Mouse (Mus musculus) forebrain, embryonic 10.5 days (tissue): Measurements from ENCODE around the gene R3hcc1l. TPM values are rescaled to one million over a fixed set of nuclear protein-coding genes. Genes with fewer than 3 reads are reported as not detected.

Source experiments
- DNase-seq: peaks from one replicate; pipeline ENCODE4 v3.0.0-alpha.2; 2017; ENCODE audit warnings: low spot score; ENCODE audit errors: extremely low spot score
- H3K27ac ChIP-seq: fragments of 300-500 bp; sonication (generic); 2 replicates; pipeline ENCODE4 v1.5.1; 2016; ENCODE audit warnings: mild to moderate bottlenecking
- H3K27me3 ChIP-seq: fragments of 300-500 bp; sonication (generic); 2 replicates; pipeline ENCODE4 v1.6.1; 2016; ENCODE audit warnings: mild to moderate bottlenecking; ENCODE audit not compliant: poor library complexity, severe bottlenecking
- H3K36me3 ChIP-seq: fragments of 300-500 bp; sonication (generic); replicated peaks from 2 replicates; pipeline ENCODE4 v1.6.1; 2016; ENCODE audit warnings: mild to moderate bottlenecking, moderate library complexity
- H3K4me1 ChIP-seq: fragments of 300-500 bp; sonication (generic); 2 replicates; pipeline ENCODE4 v1.6.1; 2016
- H3K4me3 ChIP-seq: fragments of 300-500 bp; sonication (generic); 2 replicates; pipeline ENCODE4 v1.5.1; 2016; ENCODE audit warnings: mild to moderate bottlenecking, moderate library complexity
- H3K9me3 ChIP-seq: fragments of 300-500 bp; sonication (generic); 2 replicates; pipeline ENCODE4 v1.6.1; 2016; ENCODE audit warnings: mild to moderate bottlenecking, moderate library complexity
- whole genome bisulfite sequencing: fragments of 180-500 bp; shearing (Covaris S2); methylation state at CpG from one replicate; pipeline ENCODE4 v1.1.7; 2016; 5-methylcytosine and 5-hydroxymethylcytosine counted together
- polyA plus RNA-seq: library from polyadenylated mRNA; unstranded; fragments of >200 nt; fragmentation: Nextera tagmentation; extraction: Ambion mirVana; gene quantifications from 2 replicates; pipeline ENCODE4 v1.2.1, GENCODE M21; 2016

The R3hcc1l gene
- polyA plus RNA-seq, 1 experiment from 2014 or later: 20.0 TPM

DNA sequence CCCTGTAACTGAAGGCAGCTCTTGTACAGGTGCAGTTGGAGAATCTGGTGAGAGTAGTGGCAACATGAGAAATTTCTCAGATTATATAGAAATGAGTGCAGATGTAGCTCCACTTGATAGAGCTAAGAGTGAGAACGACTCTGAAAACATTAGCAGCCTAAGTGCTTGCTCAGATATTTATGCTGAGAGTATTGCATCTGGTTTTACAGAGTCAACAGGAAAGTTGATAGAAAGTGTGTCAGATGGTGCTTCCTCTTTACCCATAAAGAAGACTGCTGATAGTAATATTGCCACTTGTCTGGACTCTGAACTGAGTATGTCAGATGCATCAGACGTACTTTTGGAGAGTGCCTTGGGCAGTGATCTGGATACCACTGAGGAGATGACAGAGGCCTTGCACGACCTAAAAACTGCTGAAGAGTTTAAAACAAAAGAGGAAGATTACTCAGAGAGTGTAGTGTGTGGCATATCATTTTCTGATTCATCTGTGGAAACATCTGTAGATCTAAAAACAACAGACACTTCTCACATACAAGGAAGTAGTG lies 45.2 kb downstream of the R3hcc1l start:
- H3K9me3 ChIP-seq: no peaks in the 10 kb centered on the region
- WGBS: 91% methylated on average over 3 of the region's 3 CpGs
- no peaks in the 10 kb centered on the region for H3K27me3 ChIP-seq
- peaks cover 35% of the 10 kb centered on the region for H3K36me3 ChIP-seq
- H3K4me1 ChIP-seq: no peaks in the 10 kb centered on the region
- no peak for DNase-seq
- no peak overlapping the region for H3K4me3 ChIP-seq
- no peak overlapping the region for H3K27ac ChIP-seq

DNA sequence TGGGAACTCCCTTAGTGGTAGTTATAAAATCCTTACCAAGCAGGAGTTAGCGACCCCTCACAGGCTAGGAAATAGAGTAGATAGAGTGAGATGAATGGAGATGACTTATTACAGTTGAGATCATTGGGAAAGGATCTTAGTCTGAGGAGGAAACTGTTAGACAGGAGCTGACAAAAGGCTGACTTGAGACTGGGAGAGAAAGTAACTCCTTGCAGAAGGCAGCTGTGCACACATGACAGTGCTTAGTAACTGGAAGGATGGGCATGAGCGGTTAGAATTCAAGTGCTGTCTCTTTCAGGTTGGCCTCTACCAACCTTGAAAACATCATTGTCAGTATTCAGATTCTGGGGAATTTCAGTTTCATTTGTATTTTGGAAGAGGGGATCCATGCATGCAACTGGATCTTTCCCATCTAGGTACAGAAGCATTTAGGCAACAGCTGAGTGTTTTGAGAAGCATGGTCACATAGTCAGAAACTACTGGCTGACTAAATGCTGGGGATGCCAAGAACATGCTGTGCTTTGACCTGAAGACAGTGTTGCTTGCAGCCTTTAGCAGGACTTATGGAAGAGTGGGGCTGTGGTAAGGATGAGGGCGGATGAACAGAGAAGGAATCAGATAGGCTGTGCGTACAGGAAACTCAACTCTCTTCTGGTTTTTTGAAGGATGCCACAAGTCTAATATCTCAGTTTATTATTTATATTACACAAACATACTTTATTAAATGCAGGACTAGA lies 47.9 kb downstream of the R3hcc1l start:
- Histone ChIP-seq H3K27me3 (no peaks in the 10 kb centered on the region), H3K4me1 (no peaks in the 10 kb centered on the region), H3K36me3 (peaks cover 35% of the 10 kb centered on the region), H3K27ac (no peak overlapping the region), H3K4me3 (no peak overlapping the region), H3K9me3 (no peaks in the 10 kb centered on the region)
- no peak for DNase-seq
- 96% methylated on average over 4 of the region's 4 CpGs for WGBS

DNA sequence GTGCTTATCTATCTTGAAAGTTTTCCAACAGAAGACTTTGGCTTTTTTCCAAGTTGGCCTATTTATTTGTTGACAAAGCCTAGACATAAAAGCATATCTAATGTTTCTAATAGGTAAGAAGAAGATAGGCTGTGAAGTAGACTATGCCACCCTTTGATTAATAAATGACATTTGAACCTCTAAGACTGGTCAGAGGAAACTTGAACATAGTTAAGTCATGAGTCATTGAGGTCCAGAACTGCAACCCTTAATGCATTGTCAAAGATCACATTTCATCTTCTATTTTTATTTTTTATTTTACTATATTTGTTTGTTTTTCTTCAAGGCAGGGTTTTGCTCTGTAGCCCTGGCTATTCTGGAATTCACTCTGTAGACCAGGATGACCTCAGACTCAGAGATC lies 48.5 kb downstream of the R3hcc1l start:
- no peak overlapping the region for H3K27ac ChIP-seq
- H3K4me1 ChIP-seq: no peaks in the 10 kb centered on the region
- DNase-seq: no peak
- peaks cover 35% of the 10 kb centered on the region for H3K36me3 ChIP-seq
- no peak overlapping the region for H3K4me3 ChIP-seq
- H3K9me3 ChIP-seq: no peaks in the 10 kb centered on the region
- H3K27me3 ChIP-seq: no peaks in the 10 kb centered on the region

DNA sequence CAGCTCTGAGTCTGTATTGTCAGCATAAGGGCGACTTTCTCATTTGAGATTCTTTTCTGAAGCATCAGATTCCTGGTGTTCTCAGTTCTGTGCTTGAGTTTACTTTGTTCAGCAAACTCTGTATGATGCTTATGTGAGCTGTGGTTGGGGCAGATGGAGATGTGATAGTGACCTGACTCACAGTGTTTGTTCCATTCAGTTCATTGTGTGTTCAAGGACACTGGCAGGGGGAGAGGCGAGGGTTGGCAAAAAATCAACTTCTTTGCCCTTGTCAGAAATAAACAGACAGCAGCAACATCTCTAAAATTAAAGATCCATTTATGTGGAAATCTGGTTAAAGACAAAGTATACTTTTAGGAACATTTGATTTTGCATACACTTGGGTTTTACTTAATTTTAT lies 50.5 kb downstream of the R3hcc1l start:
- DNase-seq: no peak
- 86% methylated on average over 2 of the region's 2 CpGs for WGBS
- Histone ChIP-seq H3K4me1 (no peaks in the 10 kb centered on the region), H3K9me3 (no peaks in the 10 kb centered on the region), H3K27me3 (no peaks in the 10 kb centered on the region), H3K36me3 (peaks cover 17% of the 10 kb centered on the region), H3K4me3 (no peak overlapping the region), H3K27ac (no peak overlapping the region)

DNA sequence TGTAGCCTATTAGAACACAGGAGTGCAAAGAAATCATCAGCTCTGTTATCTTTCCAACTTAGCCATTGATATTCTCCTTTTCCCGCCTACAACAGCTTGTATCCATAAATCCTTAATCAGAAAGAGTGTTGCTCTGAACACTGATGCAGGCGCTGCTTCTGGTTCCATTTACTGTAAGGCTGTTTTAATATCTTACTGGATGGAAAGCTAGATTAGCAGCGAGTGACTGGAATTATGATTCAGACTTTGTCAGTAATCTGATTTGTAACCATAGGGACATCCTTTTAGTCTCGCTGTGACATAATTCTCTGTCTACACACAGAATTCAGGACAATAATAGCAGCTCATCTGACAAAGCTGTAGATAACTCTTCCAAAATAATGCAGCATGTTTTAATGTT lies 52.7 kb downstream of the R3hcc1l start:
- Histone ChIP-seq H3K36me3 (peaks cover 11% of the 10 kb centered on the region), H3K4me1 (no peaks in the 10 kb centered on the region), H3K9me3 (no peaks in the 10 kb centered on the region), H3K4me3 (no peak overlapping the region), H3K27ac (no peak overlapping the region), H3K27me3 (no peaks in the 10 kb centered on the region)
- DNase-seq: no peak
- WGBS: 81% methylated on average over 4 of the region's 4 CpGs

DNA sequence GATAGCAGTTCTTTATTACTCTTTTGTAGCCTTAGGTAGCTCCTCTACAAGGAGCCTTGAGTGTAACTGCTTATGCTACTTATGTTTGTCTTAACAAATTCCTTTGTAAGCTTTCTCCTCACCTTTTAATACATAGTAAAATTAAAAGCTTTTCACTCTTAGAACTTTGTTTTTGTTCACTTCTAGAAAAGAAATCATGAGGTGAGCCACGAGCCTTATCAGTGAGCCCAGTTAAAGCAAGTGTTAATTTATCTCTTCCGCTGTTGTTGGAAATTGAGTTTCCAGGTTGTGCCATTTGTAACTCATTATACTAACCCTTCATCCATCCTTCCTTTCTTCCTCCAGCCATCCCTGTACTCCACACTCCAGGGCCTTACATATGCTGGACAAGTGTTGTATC lies 56.8 kb downstream of the R3hcc1l start:
- no peaks in the 10 kb centered on the region for H3K4me1 ChIP-seq
- H3K27ac ChIP-seq: no peak overlapping the region
- no peaks in the 10 kb centered on the region for H3K9me3 ChIP-seq
- DNase-seq: no peak
- H3K27me3 ChIP-seq: no peaks in the 10 kb centered on the region
- no peaks in the 10 kb centered on the region; the same call in 1 of the 2 replicates for H3K36me3 ChIP-seq
- H3K4me3 ChIP-seq: no peak overlapping the region
- WGBS: 92% methylated on average over 2 of the region's 2 CpGs

DNA sequence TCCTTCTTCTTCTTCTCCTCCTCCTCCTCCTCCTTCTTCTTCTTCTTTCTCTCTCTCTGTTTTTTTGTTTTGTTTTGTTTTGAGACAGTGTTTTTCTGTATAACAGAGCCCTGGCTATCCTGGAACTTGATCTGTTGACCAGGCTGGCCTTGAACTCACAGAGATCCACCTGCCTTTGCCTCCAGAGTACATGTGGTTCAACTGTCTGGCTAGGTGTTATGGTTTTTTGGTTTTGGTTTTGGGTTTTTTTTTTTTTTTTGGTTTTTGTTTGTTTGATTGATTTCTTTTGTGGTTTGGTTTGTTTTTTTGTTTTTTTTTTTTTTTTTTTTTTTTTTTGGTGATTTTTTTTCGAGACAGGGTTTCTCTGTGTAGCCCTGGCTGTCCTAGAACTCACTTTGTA lies 58.3 kb downstream of the R3hcc1l start:
- H3K27ac ChIP-seq: no peak overlapping the region
- H3K27me3 ChIP-seq: no peaks in the 10 kb centered on the region
- DNase-seq: no peak
- H3K9me3 ChIP-seq: no peaks in the 10 kb centered on the region
- no peak overlapping the region for H3K4me3 ChIP-seq
- H3K36me3 ChIP-seq: no peaks in the 10 kb centered on the region; the same call in 1 of the 2 replicates
- WGBS: 80% methylated on average over 1 of the region's 1 CpGs
- H3K4me1 ChIP-seq: 0 out of 2 replicates have a peak, but pooled peaks cover 3% of the 10 kb centered on the region

DNA sequence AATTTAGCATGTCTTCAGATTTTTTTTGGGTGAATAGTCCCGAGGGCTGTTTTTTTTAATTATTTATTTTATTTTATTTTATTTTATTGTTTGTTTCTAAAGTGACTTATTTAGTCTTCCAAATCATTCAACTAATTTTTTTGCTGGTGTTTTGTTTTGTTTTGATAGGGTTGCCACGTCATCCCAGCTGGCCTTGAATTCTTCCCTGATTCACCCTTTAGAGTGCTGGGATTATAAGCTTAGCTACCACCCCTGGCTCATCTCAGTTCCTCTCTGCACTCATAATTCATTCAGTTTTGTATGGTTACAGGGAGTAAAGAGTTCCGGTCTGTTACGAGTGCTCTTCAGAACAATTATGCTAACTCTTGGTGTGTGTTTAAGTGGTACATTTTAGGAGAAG lies 60.1 kb downstream of the R3hcc1l start:
- Histone ChIP-seq H3K4me1 (0 out of 2 replicates have a peak, but pooled peaks cover 3% of the 10 kb centered on the region), H3K27me3 (no peaks in the 10 kb centered on the region), H3K9me3 (no peaks in the 10 kb centered on the region), H3K4me3 (no peak overlapping the region), H3K27ac (no peak overlapping the region), H3K36me3 (peaks cover 8% of the 10 kb centered on the region)
- WGBS: 88% methylated on average over 4 of the region's 4 CpGs
- DNase-seq: no peak

DNA sequence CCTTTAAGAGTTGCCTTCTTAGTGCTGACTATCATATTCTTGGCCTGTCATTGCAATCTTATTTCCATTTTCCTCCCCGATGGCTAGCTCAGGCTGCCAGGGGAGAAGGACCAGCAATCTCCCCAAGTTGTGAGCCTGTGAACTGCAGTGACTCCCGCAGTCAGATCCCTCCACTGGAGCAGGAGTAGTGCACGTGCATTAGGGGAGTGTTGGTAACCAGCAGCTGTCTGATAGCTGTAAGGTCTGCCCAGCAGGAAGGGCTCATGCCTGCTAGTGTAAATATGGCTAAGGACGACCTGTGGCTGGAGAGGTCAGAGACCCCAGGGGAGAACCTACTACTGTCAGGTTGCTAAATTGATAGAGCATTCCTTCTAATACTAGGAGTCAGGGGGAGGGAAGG lies 62.1 kb downstream of the R3hcc1l start:
- Histone ChIP-seq H3K4me1 (0 out of 2 replicates have a peak, but pooled peaks cover 3% of the 10 kb centered on the region), H3K27me3 (no peaks in the 10 kb centered on the region), H3K9me3 (no peaks in the 10 kb centered on the region), H3K27ac (no peak overlapping the region), H3K4me3 (no peak overlapping the region), H3K36me3 (peaks cover 21% of the 10 kb centered on the region)
- 62% methylated on average over 4 of the region's 4 CpGs for WGBS
- no peak for DNase-seq

DNA sequence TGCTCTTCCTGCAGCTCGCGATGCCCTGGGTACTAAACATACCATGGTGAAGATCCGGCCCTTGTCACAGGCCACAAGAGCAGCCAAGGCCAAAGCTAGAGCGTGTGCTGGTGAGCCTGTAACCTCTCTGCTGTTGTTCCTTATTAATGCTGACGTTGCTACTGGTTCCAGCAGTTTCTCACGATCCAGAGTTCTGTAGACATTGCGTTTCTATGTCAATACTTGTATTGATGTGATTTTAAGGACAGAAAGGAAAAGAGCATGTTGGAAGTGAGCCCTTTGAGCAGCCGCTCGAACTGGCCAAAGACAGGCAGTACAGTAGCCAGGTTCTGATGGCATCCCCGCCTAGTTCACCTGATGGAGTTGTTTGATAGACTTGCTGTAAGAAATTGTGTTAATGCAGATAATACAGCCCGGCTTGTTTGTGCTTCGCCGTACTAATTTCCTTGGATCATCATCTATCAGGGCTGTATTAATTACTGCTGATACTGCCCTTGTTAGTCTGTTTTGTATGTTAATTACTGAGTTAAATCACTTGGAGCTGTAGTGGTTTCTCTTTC lies 64.3 kb downstream of the R3hcc1l start:
- Histone ChIP-seq H3K27ac (no peak overlapping the region), H3K9me3 (no peaks in the 10 kb centered on the region), H3K27me3 (no peaks in the 10 kb centered on the region), H3K4me3 (no peak overlapping the region), H3K4me1 (peaks cover 11% of the 10 kb centered on the region), H3K36me3 (peaks cover 24% of the 10 kb centered on the region)
- WGBS: 96% methylated on average over 13 of the region's 13 CpGs
- no peak for DNase-seq

DNA sequence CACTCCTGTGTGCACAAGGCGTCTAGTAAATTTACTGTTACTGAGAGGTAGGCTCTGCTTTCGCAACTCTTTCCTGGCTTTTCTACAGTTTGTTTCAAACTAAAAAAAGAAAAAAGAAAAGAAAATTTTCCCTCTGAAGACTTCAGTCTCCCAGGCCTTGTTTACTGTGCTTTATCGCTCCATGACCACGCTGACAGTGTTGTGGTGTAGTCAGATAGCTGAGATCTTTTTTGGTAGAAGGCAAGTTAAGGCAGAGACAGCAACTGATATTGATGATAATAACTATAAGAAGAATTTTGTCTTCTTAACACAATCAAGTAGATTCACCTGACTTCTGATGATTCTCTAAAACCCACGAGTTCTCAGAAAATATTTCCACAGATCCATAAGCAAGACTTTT lies 65.1 kb downstream of the R3hcc1l start:
- DNase-seq: no peak
- 95% methylated on average over 5 of the region's 5 CpGs for WGBS

DNA sequence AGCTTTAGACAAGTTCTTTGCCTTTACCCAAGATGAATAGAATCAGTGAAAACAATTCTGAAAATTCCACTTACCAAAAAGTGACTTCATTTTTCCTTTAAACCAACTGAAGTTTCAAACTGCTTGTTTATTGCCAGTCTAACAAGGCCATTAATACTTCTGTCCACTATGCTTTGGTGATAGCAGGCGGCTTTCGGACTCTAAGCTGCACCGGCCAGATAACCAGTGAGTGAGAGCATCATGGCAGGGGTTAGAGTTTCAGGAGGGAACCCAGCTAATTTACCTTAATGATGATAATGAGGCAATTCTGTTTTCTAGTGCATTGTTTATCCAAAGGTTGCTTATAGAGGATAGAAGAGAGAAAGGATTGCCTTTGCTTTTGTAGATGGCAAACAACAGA lies 65.6 kb downstream of the R3hcc1l start:
- no peaks in the 10 kb centered on the region for H3K27me3 ChIP-seq
- H3K4me1 ChIP-seq: peaks cover 20% of the 10 kb centered on the region

More for the DNA sequence above, 65.1 kb downstream of the R3hcc1l start:
- Histone ChIP-seq H3K27me3 (no peaks in the 10 kb centered on the region), H3K9me3 (no peaks in the 10 kb centered on the region), H3K4me1 (peaks cover 19% of the 10 kb centered on the region), H3K36me3 (peaks cover 24% of the 10 kb centered on the region), H3K4me3 (no peak overlapping the region), H3K27ac (no peak overlapping the region)

DNA sequence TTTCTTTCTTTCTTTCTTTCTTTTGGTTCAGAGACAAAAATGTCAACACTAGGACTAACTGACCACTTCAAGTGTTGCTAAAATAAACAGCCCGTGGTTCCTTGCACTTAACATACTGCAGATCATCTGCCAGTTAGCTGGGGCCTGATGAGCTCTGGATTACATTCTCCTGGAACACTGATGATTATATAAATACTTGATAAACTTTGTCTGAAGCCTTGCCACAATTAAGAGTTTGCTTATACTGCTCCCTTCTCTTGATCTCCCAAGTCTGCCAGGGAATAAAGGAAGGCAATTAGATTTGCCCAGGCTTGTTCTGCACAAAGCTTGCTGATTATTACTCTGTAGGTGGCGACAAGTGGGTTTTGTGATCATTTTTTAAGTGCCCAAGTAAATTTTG lies 69.1 kb downstream of the R3hcc1l start:
- Histone ChIP-seq H3K36me3 (peaks cover 41% of the 10 kb centered on the region), H3K9me3 (no peaks in the 10 kb centered on the region), H3K27me3 (no peaks in the 10 kb centered on the region), H3K27ac (no peak overlapping the region), H3K4me1 (peaks cover 16% of the 10 kb centered on the region), H3K4me3 (no peak overlapping the region)
- WGBS: 67% methylated on average over 2 of the region's 2 CpGs
- no peak for DNase-seq

More for the DNA sequence above, 65.6 kb downstream of the R3hcc1l start:
- no peak overlapping the region for H3K4me3 ChIP-seq
- DNase-seq: no peak
- H3K27ac ChIP-seq: no peak overlapping the region
- peaks cover 24% of the 10 kb centered on the region for H3K36me3 ChIP-seq
- H3K9me3 ChIP-seq: no peaks in the 10 kb centered on the region
- 91% methylated on average over 3 of the region's 3 CpGs for WGBS
